Mouse (Mus musculus) layer of hippocampus, adult 6 months (tissue): ENCODE measurements around the gene Gpr152. TPM values are rescaled to one million over a fixed set of nuclear protein-coding genes. Genes with fewer than 3 reads are reported as not detected.

Experiments
- long read RNA-seq, 2 experiments: library from polyadenylated mRNA; unstranded; transcript quantifications; one replicate each; pipeline ENCODE4 v2.0.0; 2019 to 2020
- polyA plus RNA-seq: library from polyadenylated mRNA; unstranded; fragments of <200 nt; fragmentation: Nextera tagmentation; gene quantifications from 2 replicates; pipeline ENCODE4 v1.2.3, GENCODE M21; 2021

The Gpr152 gene
- not detected in 2 replicates for polyA plus RNA-seq
- long read RNA-seq, experiment 1, result 0 reads
- long read RNA-seq, experiment 2, result 0 reads

GRCm38 (mm10) chr19:4139446-4139845 is at the start of gene Gpr152:
Gpr152 (plus strand) TSS chr19:4139787.

GRCm38 (mm10) chr19:4096642-4097440 is 42.7 kb upstream of the Gpr152 start, which contains the start of gene Cdk2ap2:
Cdk2ap2 (plus strand) TSS chr19:4097182.

GRCm38 (mm10) chr19:4099837-4100717 is 39.5 kb upstream of the Gpr152 start, which contains the start of gene Pitpnm1:
Pitpnm1 (plus strand) TSS chr19:4099998.

GRCm38 (mm10) chr19:4125741-4126696 is 13.6 kb upstream of the Gpr152 start, which contains the start of gene Aip:
Aip (minus strand) TSS chr19:4125858.

GRCm38 (mm10) chr19:4143759-4144268 is 4.2 kb downstream of the Gpr152 start, which contains the start of gene Cabp4:
Cabp4 (minus strand) TSS chr19:4144033.

GRCm38 (mm10) chr19:4148491-4148806 is 8.9 kb downstream of the Gpr152 start, which contains the start of gene Coro1b:
Coro1b (plus strand) TSS chr19:4148619.

GRCm38 (mm10) chr19:4153232-4153654 is 13.7 kb downstream of the Gpr152 start, which contains the start of gene Ptprcap:
Ptprcap (plus strand) TSS chr19:4153604.

GRCm38 (mm10) chr19:4162646-4163542 is 23.3 kb downstream of the Gpr152 start, which contains the start of gene Rps6kb2:
Rps6kb2 (minus strand) TSS chr19:4163354.

GRCm38 (mm10) chr19:4175368-4175947 is 35.9 kb downstream of the Gpr152 start, which contains the start of gene Carns1:
Carns1 (minus strand) TSS chr19:4175479.

GRCm38 (mm10) chr19:4190831-4191334 is 51.3 kb downstream of the Gpr152 start, which contains the start of gene Tbc1d10c:
Tbc1d10c (minus strand) TSS chr19:4191284.

GRCm38 (mm10) chr19:4191528-4192250 is 52.1 kb downstream of the Gpr152 start, which contains the start of gene Ppp1ca:
Ppp1ca (plus strand) TSS chr19:4192065.

Other genes starting within 250 kb of the Gpr152 start
- gene Tcirg1, start 232.7 kb upstream of the Gpr152 start, polyA plus RNA-seq, result 3.9 and 4.3 TPM in 2 replicates
- gene Ndufs8, start 227.0 kb upstream of the Gpr152 start, polyA plus RNA-seq, result 575 and 594 TPM in 2 replicates
- 7.0 and 8.7 TPM in 2 replicates for gene Aldh3b1, start 210.0 kb upstream of the Gpr152 start, polyA plus RNA-seq
- gene Unc93b1, start 204.6 kb upstream of the Gpr152 start, polyA plus RNA-seq, result 25.0 and 27.9 TPM in 2 replicates
- gene Aldh3b3, start 181.1 kb upstream of the Gpr152 start, polyA plus RNA-seq, result not detected in 2 replicates
- gene Aldh3b2, start 167.5 kb upstream of the Gpr152 start, polyA plus RNA-seq, result 2.3 and 2.5 TPM in 2 replicates
- 2.2 and 3.3 TPM in 2 replicates for gene Acy3, start 153.2 kb upstream of the Gpr152 start, polyA plus RNA-seq
- 0.10 TPM in 1 of 2 replicates, not detected in the other for gene Tbx10, start 147.0 kb upstream of the Gpr152 start, polyA plus RNA-seq
- gene Nudt8, start 139.2 kb upstream of the Gpr152 start, polyA plus RNA-seq, result 22.0 and 24.3 TPM in 2 replicates
- 0.09 and 0.10 TPM in 2 replicates for gene Gm49405, start 139.2 kb upstream of the Gpr152 start, polyA plus RNA-seq
- 2.8 and 2.9 TPM in 2 replicates for gene Doc2g, start 136.5 kb upstream of the Gpr152 start, polyA plus RNA-seq
- 448 and 464 TPM in 2 replicates for gene Ndufv1, start 127.0 kb upstream of the Gpr152 start, polyA plus RNA-seq
- 1,221 and 1,279 TPM in 2 replicates for gene Gstp1, start 101.8 kb upstream of the Gpr152 start, polyA plus RNA-seq
- gene Gstp2, start 93.8 kb upstream of the Gpr152 start, polyA plus RNA-seq, result 2.1 and 2.8 TPM in 2 replicates
- not detected in 2 replicates for gene Gstp3, start 80.2 kb upstream of the Gpr152 start, polyA plus RNA-seq
- not detected in 2 replicates for gene Cabp2, start 58.2 kb upstream of the Gpr152 start, polyA plus RNA-seq
- gene Cdk2ap2, start 42.6 kb upstream of the Gpr152 start, polyA plus RNA-seq, result 59.8 and 62.1 TPM in 2 replicates
- gene Pitpnm1, start 39.8 kb upstream of the Gpr152 start, polyA plus RNA-seq, result 52.0 and 59.9 TPM in 2 replicates
- gene Aip, start 13.9 kb upstream of the Gpr152 start, polyA plus RNA-seq, result 204 and 212 TPM in 2 replicates
- gene Cabp4, start 4.2 kb downstream of the Gpr152 start, polyA plus RNA-seq, result 0.04 TPM in 1 of 2 replicates, not detected in the other
- 101 and 105 TPM in 2 replicates for gene Coro1b, start 8.8 kb downstream of the Gpr152 start, polyA plus RNA-seq
- 1.2 and 2.0 TPM in 2 replicates for gene Ptprcap, start 13.8 kb downstream of the Gpr152 start, polyA plus RNA-seq
- 7.5 and 9.5 TPM in 2 replicates for gene Rps6kb2, start 23.6 kb downstream of the Gpr152 start, polyA plus RNA-seq
- gene Carns1, start 35.7 kb downstream of the Gpr152 start, polyA plus RNA-seq, result 2.8 and 2.9 TPM in 2 replicates
- 0.19 TPM in 1 of 2 replicates, not detected in the other for gene Tbc1d10c, start 51.5 kb downstream of the Gpr152 start, polyA plus RNA-seq
- gene Ppp1ca, start 52.3 kb downstream of the Gpr152 start, polyA plus RNA-seq, result 345 and 357 TPM in 2 replicates
- 5.9 and 6.0 TPM in 2 replicates for gene Rad9a, start 61.9 kb downstream of the Gpr152 start, polyA plus RNA-seq
- gene Clcf1, start 74.5 kb downstream of the Gpr152 start, polyA plus RNA-seq, result 0.18 and 0.26 TPM in 2 replicates
- gene AC109138.7, start 74.6 kb downstream of the Gpr152 start, polyA plus RNA-seq, result not detected in 2 replicates
- gene Pold4, start 92.1 kb downstream of the Gpr152 start, polyA plus RNA-seq, result 27.9 and 28.1 TPM in 2 replicates
- 4.5 and 4.9 TPM in 2 replicates for gene Ssh3, start 129.4 kb downstream of the Gpr152 start, polyA plus RNA-seq
- 37.6 and 39.0 TPM in 2 replicates for gene Ankrd13d, start 143.3 kb downstream of the Gpr152 start, polyA plus RNA-seq
- 53.7 and 55.0 TPM in 2 replicates for gene Grk2, start 166.4 kb downstream of the Gpr152 start, polyA plus RNA-seq